Mouse (Mus musculus) megakaryocyte, adult 5-6 weeks (primary cell): ENCODE results near the gene Vmn1r27. TPM values are rescaled to one million over a fixed set of nuclear protein-coding genes. Genes with fewer than 3 reads are reported as not detected.

Experiments used
- ATAC-seq: 2 replicates; pipeline ENCODE4 v1.8.0; 2016; ENCODE audit warnings: mild to moderate bottlenecking, inconsistent platforms; ENCODE audit not compliant: poor library complexity, severe bottlenecking
- total RNA-seq, 2 experiments: library from RNA; stranded (forward) in 1 of 2; stranded (reverse) in 1 of 2; fragments of 153-499, 151-499 nt in 1 of 2; fragments of 221-1000, 200-1000 nt in 1 of 2; gene quantifications; 2 replicates each; pipeline versions ENCODE4 v1.2.3 to v1.2.4; 2015 to 2017

Vmn1r27 gene
- total RNA-seq (2015) (not detected in 2 replicates), total RNA-seq (2017) (not detected in 2 replicates)

GRCm38 (mm10) chr6:58218721-58219120 lies at the start of gene Vmn1r27:
TSS of gene Vmn1r27 (minus strand) at chr6:58218821.
- no peak for ATAC-seq

- no peak for ATAC-seq
Observed at GRCm38 (mm10) chr6:58261737-58262136, 43.1 kb upstream of the Vmn1r27 start, which contains the start of gene Vmn1r28. TSS of gene Vmn1r28 (plus strand) at chr6:58262037.

- no peak for ATAC-seq
Observed at GRCm38 (mm10) chr6:58216119-58216518, 2.5 kb downstream of the Vmn1r27 start.

Other genes starting within 250 kb of the Vmn1r27 start
- not detected in 2 replicates for gene Vmn1r25, start 238.0 kb downstream of the Vmn1r27 start, total RNA-seq (2015)
- gene Vmn1r25, start 238.0 kb downstream of the Vmn1r27 start, total RNA-seq (2017) = not detected in 2 replicates
- not detected in 2 replicates for gene Vmn1r26, start 203.7 kb downstream of the Vmn1r27 start, total RNA-seq (2015)
- gene Vmn1r26, start 203.7 kb downstream of the Vmn1r27 start, total RNA-seq (2017) = not detected in 2 replicates
- not detected in 2 replicates for gene Vmn1r28, start 43.2 kb upstream of the Vmn1r27 start, total RNA-seq (2015)
- gene Vmn1r28, start 43.2 kb upstream of the Vmn1r27 start, total RNA-seq (2017) = not detected in 2 replicates
- not detected in 2 replicates for gene Vmn1r29, start 82.7 kb upstream of the Vmn1r27 start, total RNA-seq (2015)
- gene Vmn1r29, start 82.7 kb upstream of the Vmn1r27 start, total RNA-seq (2017) = not detected in 2 replicates
- not detected in 2 replicates for gene Vmn1r30, start 224.6 kb upstream of the Vmn1r27 start, total RNA-seq (2015)
- gene Vmn1r30, start 224.6 kb upstream of the Vmn1r27 start, total RNA-seq (2017) = not detected in 2 replicates